Mouse (Mus musculus): Measurements from ENCODE around the gene Dennd1b.

Gene Dennd1b

GRCm38 (mm10) chr1:139203026-139203425, 239.8 kb downstream of the Dennd1b start:
- DNase-seq = no peak

DNA sequence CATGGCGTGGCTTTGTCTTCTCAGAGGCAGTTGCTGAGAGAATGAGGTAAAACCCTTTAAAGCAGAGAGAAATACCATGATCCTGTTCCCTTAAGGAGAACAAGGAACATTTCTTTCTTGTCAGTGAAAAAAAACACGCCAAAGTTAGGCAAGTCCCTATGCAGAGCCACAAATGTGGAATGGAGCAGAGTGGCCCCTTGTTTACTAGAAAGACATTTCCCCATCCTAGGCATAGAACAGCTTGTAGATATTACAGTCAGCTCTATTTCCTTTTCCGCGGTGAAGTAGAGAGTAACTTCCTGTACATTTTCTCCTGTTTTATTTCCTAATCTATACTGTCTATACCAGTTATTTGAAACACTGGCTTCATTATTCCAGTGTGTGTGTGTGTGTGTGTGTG, 243.0 kb downstream of the Dennd1b start:
- no peak for DNase-seq

GRCm38 (mm10) chr1:139209796-139210195, 246.6 kb downstream of the Dennd1b start:
- no peak for DNase-seq

DNA sequence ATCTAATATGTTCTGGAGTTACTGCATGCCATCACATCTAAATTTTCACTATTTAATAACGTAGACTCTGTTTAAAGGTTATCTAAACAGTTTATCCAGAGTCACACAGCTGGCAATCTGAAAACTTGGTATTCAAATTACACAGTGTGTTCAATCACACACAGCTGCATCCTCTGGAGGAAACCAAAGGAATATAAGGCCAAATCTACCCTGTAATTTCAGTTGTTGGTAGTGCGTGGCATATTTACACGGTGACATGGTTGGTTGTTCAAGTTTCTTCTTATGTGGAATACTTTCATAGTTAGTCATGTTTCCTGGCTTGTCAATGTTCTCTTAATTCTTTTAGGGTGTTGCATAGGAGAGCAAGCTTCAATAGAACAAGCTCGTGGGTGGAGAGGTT, 247.3 kb downstream of the Dennd1b start:
- no peak for DNase-seq

DNA sequence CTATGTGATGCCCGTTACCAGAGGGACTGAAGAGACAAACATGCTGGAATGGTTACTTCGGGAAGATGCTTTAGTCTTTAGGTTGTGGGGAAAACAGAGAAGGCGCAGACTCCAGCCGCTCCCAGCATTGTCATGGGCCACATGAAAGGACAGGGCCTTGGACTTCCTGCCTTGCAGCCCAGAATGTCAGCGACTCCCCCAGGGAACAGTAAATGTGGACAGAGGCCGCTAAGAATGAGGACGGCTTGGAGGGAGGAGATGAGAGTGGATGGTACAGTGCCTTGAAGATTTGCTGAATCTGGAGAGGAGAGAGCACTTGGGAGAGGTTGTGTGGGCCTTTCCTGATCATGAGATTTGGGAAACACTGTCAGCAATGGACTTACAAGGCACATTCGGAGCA, 252.1 kb downstream of the Dennd1b start:
- no peak for DNase-seq

DNA sequence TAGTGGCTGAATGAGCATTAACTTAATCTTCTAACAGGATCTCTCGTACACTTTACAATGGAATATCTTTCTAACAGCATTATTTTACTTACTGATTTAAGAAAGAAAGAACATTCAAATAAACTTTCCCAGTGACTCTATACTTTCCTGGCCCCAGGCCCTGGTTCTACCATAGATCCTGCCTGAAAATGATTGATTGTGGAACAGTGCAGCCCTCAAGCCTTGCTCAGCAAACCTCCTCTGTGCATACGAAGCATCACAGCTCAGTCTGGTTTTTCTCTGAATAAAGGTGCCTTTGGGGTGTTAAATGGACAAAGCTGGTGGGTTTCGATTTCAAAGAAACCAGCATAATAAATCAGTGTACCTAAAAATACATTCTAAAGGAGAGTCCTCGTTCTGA, 260.6 kb downstream of the Dennd1b start:
- DNase-seq = no peak

- DNase-seq = no peak
Observed at GRCm38 (mm10) chr1:139224309-139224949, 261.2 kb downstream of the Dennd1b start.
